Mouse (Mus musculus) heart, embryonic 12.5 days (tissue): ENCODE results near the gene Grhl3. TPM values are rescaled to one million over a fixed set of nuclear protein-coding genes. Genes with fewer than 3 reads are reported as not detected.
A peak's percentile ranks its signal among the peaks of the same experiment; 100 is the strongest.

ENCODE experiments used
- ATAC-seq: fragments of 200-750 bp; cut with Nextera tagmentation; 2 replicates; pipeline ENCODE4 v1.8.0; 2017; ENCODE audit warnings: moderate TSS enrichment, moderate library complexity; ENCODE audit not compliant: insufficient number of reproducible peaks, low FRiP score
- H3K27ac ChIP-seq: fragments of 300-500 bp; sonication (generic); 2 replicates; pipeline ENCODE4 v1.5.1; 2016; ENCODE audit warnings: mild to moderate bottlenecking, moderate library complexity; ENCODE audit not compliant: poor library complexity, severe bottlenecking
- H3K27me3 ChIP-seq: fragments of 300-500 bp; sonication (generic); replicated peaks from 2 replicates; pipeline ENCODE4 v1.6.1; 2016; ENCODE audit warnings: mild to moderate bottlenecking, moderate library complexity
- H3K36me3 ChIP-seq: fragments of 300-500 bp; sonication (generic); 2 replicates; pipeline ENCODE4 v1.6.1; 2016; ENCODE audit warnings: mild to moderate bottlenecking, moderate library complexity
- H3K4me1 ChIP-seq: fragments of 300-500 bp; sonication (generic); replicated peaks from 2 replicates; pipeline ENCODE4 v1.6.1; 2016; ENCODE audit warnings: mild to moderate bottlenecking
- H3K4me2 ChIP-seq: fragments of 300-500 bp; sonication (generic); 2 replicates; pipeline ENCODE4 v1.6.1; 2016; ENCODE audit warnings: mild to moderate bottlenecking, moderate library complexity
- H3K4me3 ChIP-seq: fragments of 300-500 bp; sonication (generic); 2 replicates; pipeline ENCODE4 v1.5.1; 2016; ENCODE audit warnings: mild to moderate bottlenecking
- H3K9ac ChIP-seq: fragments of 300-500 bp; sonication (generic); 2 replicates; pipeline ENCODE4 v1.6.1; 2016; ENCODE audit warnings: mild to moderate bottlenecking, moderate library complexity
- H3K9me3 ChIP-seq: fragments of 300-500 bp; sonication (generic); replicated peaks from 2 replicates; pipeline ENCODE4 v1.6.1; 2016; ENCODE audit warnings: mild to moderate bottlenecking, moderate library complexity
- WGBS: fragments of 180-500 bp; shearing (Covaris S2); methylation state at CpG from one replicate; pipeline ENCODE4 v1.1.7; 2016; 5-methylcytosine and 5-hydroxymethylcytosine counted together
- polyA plus RNA-seq: library from polyadenylated mRNA; unstranded; fragments of >200 nt; fragmentation: Nextera tagmentation; extraction: Ambion mirVana; gene quantifications from 2 replicates; pipeline ENCODE4 v1.2.1, GENCODE M21; 2016

Grhl3 gene
- polyA plus RNA-seq, 1 experiment from 2014 or later, result 6.8 TPM

DNA sequence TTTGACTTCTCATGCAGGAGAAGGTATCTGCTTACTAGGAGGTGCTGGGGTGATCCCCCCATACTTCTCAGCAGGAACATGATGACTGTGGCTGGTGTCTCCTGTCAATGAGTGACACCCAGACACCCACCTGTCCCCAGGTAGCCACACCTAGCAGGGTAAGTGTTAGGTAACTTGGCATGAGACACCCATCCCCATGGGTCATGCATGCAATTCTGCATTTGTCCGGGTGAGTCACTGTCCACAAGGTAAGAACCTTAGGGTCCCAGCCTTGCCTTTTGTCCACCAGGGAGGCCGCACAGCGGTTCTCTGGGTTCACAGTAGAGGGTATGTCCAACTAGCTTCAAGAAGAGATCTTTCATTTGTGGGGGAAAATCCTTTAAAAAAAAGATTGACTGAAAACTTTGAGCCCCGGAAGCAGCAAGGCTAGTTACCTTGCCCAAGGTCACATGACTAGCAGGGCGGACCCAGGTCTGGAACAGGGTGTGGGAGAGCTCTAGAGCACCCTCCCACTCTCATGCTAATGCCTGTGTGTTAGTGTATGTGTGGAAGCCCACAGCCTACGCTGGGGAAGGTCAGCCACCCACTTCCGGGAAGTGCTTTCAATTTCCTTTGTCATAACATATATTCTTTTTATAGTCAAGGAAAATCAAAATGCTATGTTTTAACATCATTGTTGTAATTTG, 26.2 kb upstream of the Grhl3 start:
- Histone ChIP-seq H3K9me3 (0 out of 2 replicates have a peak, but pooled peaks cover 3% of the 10 kb centered on the region), H3K36me3 (no peaks in the 10 kb centered on the region), H3K4me3 (no peak overlapping the region), H3K27ac (no peak overlapping the region), H3K4me1 (peaks cover 17% of the 10 kb centered on the region; the same call in 1 of the 2 replicates), H3K27me3 (peaks cover 5% of the 10 kb centered on the region; the same call in 1 of the 2 replicates), H3K9ac (no peak overlapping the region), H3K4me2 (no peak overlapping the region)
- 76% methylated on average over 7 of the region's 7 CpGs for WGBS
- ATAC-seq, result 0 out of 2 replicates have a peak, but pooled peaks have one; percentile 61

DNA sequence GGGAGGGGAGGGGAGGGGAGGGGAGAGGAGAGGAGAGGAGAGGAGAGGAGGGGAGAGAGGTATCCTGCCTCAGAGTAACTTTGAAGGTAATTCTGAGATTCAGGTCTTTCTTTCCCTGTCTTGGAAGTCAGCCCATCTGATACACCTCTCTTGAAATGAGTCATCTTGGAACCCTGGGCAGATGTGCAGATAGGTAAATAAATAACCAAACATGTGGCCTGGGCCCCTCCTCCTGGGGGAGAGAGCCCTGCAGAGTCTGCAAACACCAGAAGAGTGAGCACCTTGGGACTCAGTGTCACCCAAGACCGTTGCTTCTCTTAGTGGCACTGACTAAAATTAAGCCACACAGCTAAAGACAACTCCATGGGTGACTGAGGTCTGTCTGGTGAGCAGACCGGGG, 25.6 kb upstream of the Grhl3 start:
- ATAC-seq, result no peak
- Histone ChIP-seq H3K36me3 (no peaks in the 10 kb centered on the region), H3K9ac (no peak overlapping the region), H3K4me2 (no peak overlapping the region), H3K27me3 (peaks cover 5% of the 10 kb centered on the region; the same call in 1 of the 2 replicates), H3K4me1 (peaks cover 13% of the 10 kb centered on the region; the same call in 1 of the 2 replicates), H3K27ac (no peak overlapping the region), H3K9me3 (0 out of 2 replicates have a peak, but pooled peaks cover 3% of the 10 kb centered on the region), H3K4me3 (no peak overlapping the region)
- WGBS, result 39% methylated on average over 2 of the region's 2 CpGs

GRCm38 (mm10) chr4:135597571-135597970, 24.1 kb upstream of the Grhl3 start:
- ATAC-seq, result no peak
- H3K4me2 ChIP-seq, result no peak overlapping the region
- H3K27me3 ChIP-seq, result peaks cover 5% of the 10 kb centered on the region; the same call in 1 of the 2 replicates
- H3K9ac ChIP-seq, result no peak overlapping the region
- peaks cover 10% of the 10 kb centered on the region; the same call in 1 of the 2 replicates for H3K4me1 ChIP-seq
- H3K4me3 ChIP-seq, result no peak overlapping the region
- H3K36me3 ChIP-seq, result no peaks in the 10 kb centered on the region
- 85% methylated on average over 5 of the region's 5 CpGs for WGBS
- H3K27ac ChIP-seq, result no peak overlapping the region
- H3K9me3 ChIP-seq, result peaks cover 15% of the 10 kb centered on the region

DNA sequence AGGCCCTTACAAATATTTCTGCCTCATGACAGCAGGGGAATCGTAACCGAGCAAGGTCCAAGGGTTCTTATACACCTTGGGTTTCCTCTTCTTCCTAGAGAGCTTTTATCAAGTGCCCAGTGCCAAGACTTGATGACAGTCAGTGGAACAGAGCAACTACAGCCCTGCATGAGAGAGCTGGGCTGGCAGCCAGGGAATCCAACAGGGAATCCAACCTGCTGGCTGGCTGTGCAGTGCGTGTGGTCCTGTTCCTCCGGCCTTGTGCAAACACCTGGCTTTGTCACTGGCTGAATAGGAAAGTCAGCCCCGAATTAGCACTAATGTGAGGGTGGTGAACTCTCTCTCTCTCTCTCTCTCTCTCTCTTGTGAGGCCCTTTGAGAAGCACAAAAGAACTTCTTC, 22.5 kb upstream of the Grhl3 start:
- Histone ChIP-seq H3K4me3 (no peak overlapping the region), H3K4me2 (no peak overlapping the region), H3K9me3 (peaks cover 12% of the 10 kb centered on the region), H3K27me3 (peaks cover 5% of the 10 kb centered on the region; the same call in 1 of the 2 replicates), H3K36me3 (no peaks in the 10 kb centered on the region), H3K9ac (no peak overlapping the region), H3K27ac (peak overlapping the region; percentile 13; the same call in 1 of the 2 replicates), H3K4me1 (peaks cover 13% of the 10 kb centered on the region; the same call in 1 of the 2 replicates)
- no peak for ATAC-seq
- WGBS, result 59% methylated on average over 5 of the region's 5 CpGs

DNA sequence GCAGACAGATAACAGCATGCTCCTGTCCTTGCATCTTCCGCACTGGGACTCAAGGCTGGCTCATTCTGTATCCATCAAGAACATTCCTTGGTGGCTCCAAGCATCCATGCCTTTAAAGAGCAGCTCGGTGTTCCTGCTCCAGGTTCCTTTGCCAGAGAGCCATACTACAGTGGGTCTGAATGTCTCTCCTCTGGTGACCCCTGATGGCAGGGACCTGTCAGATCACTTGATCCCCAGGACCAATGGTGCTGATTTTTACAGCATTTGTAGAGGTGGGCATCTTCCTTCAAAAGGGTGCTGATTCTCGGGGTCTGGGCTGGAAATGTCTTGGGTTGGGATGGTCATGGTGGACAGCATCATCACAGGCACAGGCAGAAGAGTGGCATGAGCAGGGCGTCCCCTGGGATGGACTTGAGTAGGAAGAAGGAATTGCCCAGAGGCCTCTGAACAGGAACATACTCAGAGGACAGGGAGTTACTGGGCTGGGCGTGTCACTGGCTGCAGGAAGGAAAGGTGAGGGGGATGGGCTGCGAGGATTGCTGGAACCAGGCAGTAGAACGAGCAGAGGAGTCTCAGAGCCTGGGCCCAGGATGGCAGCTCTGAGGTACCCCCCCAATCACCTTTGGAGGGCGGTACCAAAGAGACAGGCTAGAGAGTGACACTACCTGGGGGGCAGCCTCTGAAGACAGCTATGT, 18.3 kb upstream of the Grhl3 start:
- no peak for ATAC-seq
- no peak overlapping the region for H3K27ac ChIP-seq
- 56% methylated on average over 8 of the region's 8 CpGs for WGBS
- H3K9me3 ChIP-seq, result peaks cover 12% of the 10 kb centered on the region
- peaks cover 20% of the 10 kb centered on the region; the same call in 1 of the 2 replicates for H3K4me1 ChIP-seq
- no peak overlapping the region for H3K4me3 ChIP-seq
- no peaks in the 10 kb centered on the region for H3K36me3 ChIP-seq
- H3K27me3 ChIP-seq, result no peaks in the 10 kb centered on the region
- no peak overlapping the region for H3K4me2 ChIP-seq
- H3K9ac ChIP-seq, result no peak overlapping the region

GRCm38 (mm10) chr4:135591086-135591485, 17.7 kb upstream of the Grhl3 start:
- no peak overlapping the region for H3K4me2 ChIP-seq
- H3K36me3 ChIP-seq, result no peaks in the 10 kb centered on the region
- no peak overlapping the region for H3K4me3 ChIP-seq
- no peaks in the 10 kb centered on the region for H3K27me3 ChIP-seq
- WGBS, result 61% methylated on average over 3 of the region's 3 CpGs
- no peak overlapping the region for H3K9ac ChIP-seq
- no peak for ATAC-seq
- H3K27ac ChIP-seq, result no peak overlapping the region
- H3K9me3 ChIP-seq, result peaks cover 12% of the 10 kb centered on the region
- H3K4me1 ChIP-seq, result peaks cover 16% of the 10 kb centered on the region; the same call in 1 of the 2 replicates

DNA sequence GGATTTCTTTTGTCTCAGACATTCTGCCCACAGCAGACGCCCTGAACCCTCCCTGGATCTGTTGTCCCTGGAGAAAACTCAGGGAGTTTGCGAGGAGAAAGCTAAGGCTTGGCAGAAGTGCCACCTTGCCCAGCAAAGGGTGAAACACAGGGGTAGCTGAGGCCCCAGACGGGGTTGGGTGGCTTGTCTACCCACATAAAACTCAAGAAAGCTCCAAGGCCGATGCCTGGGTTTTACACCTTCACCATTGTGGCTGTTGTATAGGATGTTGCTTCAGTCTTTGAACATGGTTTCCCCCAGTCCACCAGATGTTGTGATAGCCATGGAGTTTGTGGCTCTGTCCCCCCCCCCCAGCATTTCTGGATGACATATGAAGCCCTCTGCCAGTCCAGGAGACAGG, 11.4 kb upstream of the Grhl3 start:
- 78% methylated on average over 4 of the region's 4 CpGs for WGBS
- no peak for ATAC-seq
- H3K4me1 ChIP-seq, result peaks cover 12% of the 10 kb centered on the region; the same call in 1 of the 2 replicates
- no peaks in the 10 kb centered on the region for H3K36me3 ChIP-seq
- H3K9me3 ChIP-seq, result no peaks in the 10 kb centered on the region
- H3K27me3 ChIP-seq, result 0 out of 2 replicates have a peak, but pooled peaks cover 11% of the 10 kb centered on the region
- no peak overlapping the region for H3K9ac ChIP-seq
- H3K4me2 ChIP-seq, result no peak overlapping the region
- H3K27ac ChIP-seq, result no peak overlapping the region
- H3K4me3 ChIP-seq, result no peak overlapping the region

- H3K4me3 ChIP-seq, result no peak overlapping the region
- ATAC-seq, result no peak
- no peak overlapping the region for H3K9ac ChIP-seq
- H3K27me3 ChIP-seq, result peaks cover 30% of the 10 kb centered on the region; the same call in 1 of the 2 replicates
- H3K4me2 ChIP-seq, result no peak overlapping the region
- H3K36me3 ChIP-seq, result no peaks in the 10 kb centered on the region
- H3K9me3 ChIP-seq, result no peaks in the 10 kb centered on the region
- peaks cover 5% of the 10 kb centered on the region; the same call in 1 of the 2 replicates for H3K4me1 ChIP-seq
- 33% methylated on average over 12 of the region's 12 CpGs for WGBS
- no peak overlapping the region for H3K27ac ChIP-seq
Observed at GRCm38 (mm10) chr4:135581222-135581910, 7.9 kb upstream of the Grhl3 start.

GRCm38 (mm10) chr4:135579695-135580094, 6.3 kb upstream of the Grhl3 start:
- peaks cover 43% of the 10 kb centered on the region for H3K27me3 ChIP-seq
- H3K4me1 ChIP-seq, result peaks cover 5% of the 10 kb centered on the region; the same call in 1 of the 2 replicates
- H3K27ac ChIP-seq, result no peak overlapping the region
- no peak overlapping the region for H3K4me2 ChIP-seq
- ATAC-seq, result no peak
- H3K9ac ChIP-seq, result no peak overlapping the region
- no peak overlapping the region for H3K4me3 ChIP-seq
- no peaks in the 10 kb centered on the region for H3K36me3 ChIP-seq
- 40% methylated on average over 6 of the region's 6 CpGs for WGBS
- no peaks in the 10 kb centered on the region for H3K9me3 ChIP-seq

DNA sequence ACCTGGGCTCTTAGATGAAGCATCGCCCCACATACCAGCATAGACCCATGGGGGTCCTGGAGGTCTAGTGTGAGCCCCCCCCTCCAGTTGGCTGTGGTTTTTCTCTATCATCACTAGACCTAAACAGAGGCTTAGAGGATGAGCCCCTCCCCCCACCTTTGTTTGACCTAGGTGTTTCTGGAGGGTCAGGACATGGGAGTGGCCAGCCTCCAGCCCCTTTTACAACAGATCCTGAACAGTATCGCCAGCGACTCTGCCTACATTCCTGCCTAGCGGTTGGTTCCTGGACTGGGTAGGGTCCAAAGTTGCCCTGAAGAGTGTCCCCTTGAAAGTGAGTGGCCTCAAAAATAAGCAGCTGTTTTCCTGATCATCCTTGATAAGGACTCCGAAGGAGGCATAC, 5.1 kb upstream of the Grhl3 start:
- no peaks in the 10 kb centered on the region for H3K9me3 ChIP-seq
- peaks cover 51% of the 10 kb centered on the region for H3K27me3 ChIP-seq
- H3K36me3 ChIP-seq, result no peaks in the 10 kb centered on the region

More for the DNA sequence above, 5.1 kb upstream of the Grhl3 start:
- Histone ChIP-seq H3K4me1 (peaks cover 14% of the 10 kb centered on the region), H3K4me2 (no peak overlapping the region), H3K4me3 (no peak overlapping the region), H3K9ac (no peak overlapping the region), H3K27ac (no peak overlapping the region)
- 80% methylated on average over 5 of the region's 5 CpGs for WGBS
- no peak for ATAC-seq
